Mouse (Mus musculus) heart, postnatal 0 days (tissue): ENCODE measurements around the gene Aldh3b1. TPM values are rescaled to one million over a fixed set of nuclear protein-coding genes. Genes with fewer than 3 reads are reported as not detected.

Experiments
- ATAC-seq: fragments of 200-750 bp; cut with Nextera tagmentation; 2 replicates; pipeline ENCODE4 v1.8.0; 2017; ENCODE audit warnings: low read depth, moderate number of reproducible peaks, moderate library complexity; ENCODE audit not compliant: insufficient read depth
- DNase-seq: peaks from one replicate; pipeline ENCODE4 v3.0.0-alpha.2; 2016; ENCODE audit warnings: low spot score
- H3K27ac ChIP-seq: fragments of 300-500 bp; sonication (generic); 2 replicates; pipeline ENCODE4 v1.5.1; 2014; ENCODE audit warnings: low read depth, mild to moderate bottlenecking
- H3K27me3 ChIP-seq: fragments of 300-500 bp; sonication (generic); 2 replicates; pipeline ENCODE4 v1.6.1; 2014; ENCODE audit warnings: low read length, mixed read lengths; ENCODE audit not compliant: control insufficient read depth, insufficient read depth
- H3K36me3 ChIP-seq: fragments of 300-500 bp; sonication (generic); replicated peaks from 2 replicates; pipeline ENCODE4 v1.6.1; 2014; ENCODE audit warnings: low read length, mixed read lengths; ENCODE audit not compliant: control insufficient read depth, insufficient read depth
- H3K4me1 ChIP-seq: fragments of 300-500 bp; sonication (generic); 2 replicates; pipeline ENCODE4 v1.6.1; 2014; ENCODE audit warnings: antibody characterized with exemption; ENCODE audit not compliant: control insufficient read depth, insufficient read depth
- H3K4me2 ChIP-seq: fragments of 300-500 bp; sonication (generic); 2 replicates; pipeline ENCODE4 v1.6.1; 2014; ENCODE audit warnings: low read depth, mild to moderate bottlenecking, low read length, moderate library complexity
- H3K4me3 ChIP-seq: fragments of 300-500 bp; sonication (generic); 2 replicates; pipeline ENCODE4 v1.5.1; 2014; ENCODE audit warnings: low read depth, low read length
- H3K9ac ChIP-seq: fragments of 300-500 bp; sonication (generic); replicated peaks from 2 replicates; pipeline ENCODE4 v1.6.1; 2014; ENCODE audit warnings: low read depth, low read length, mixed read lengths
- H3K9me3 ChIP-seq: fragments of 300-500 bp; sonication (generic); replicated peaks from 2 replicates; pipeline ENCODE4 v1.6.1; 2016; ENCODE audit warnings: low read length; ENCODE audit not compliant: control insufficient read depth
- CTCF ChIP-seq: IDR thresholded peaks from 2 replicates; pipeline ENCODE4 v1.5.1; 2016; ENCODE audit warnings: antibody characterized with exemption, control low read depth, low read depth
- EP300 ChIP-seq: IDR thresholded peaks from 2 replicates; pipeline ENCODE4 v1.6.1; 2016; ENCODE audit warnings: antibody characterized with exemption, low read depth
- WGBS: fragments of 180-500 bp; shearing (Covaris S2); extraction: QIAGEN DNeasy Blood & Tissue Kit; methylation state at CpG from one replicate; pipeline ENCODE4 v1.1.7; 2014; 5-methylcytosine and 5-hydroxymethylcytosine counted together
- polyA plus RNA-seq: library from polyadenylated mRNA; unstranded; fragments of >200 nt; fragmentation: Nextera tagmentation; extraction: Ambion mirVana; gene quantifications from 2 replicates; pipeline ENCODE4 v1.2.1, GENCODE M21; 2015
- total RNA-seq: library from RNA; depleted of rRNA; stranded (reverse); fragments of >200 nt; gene quantifications from 2 replicates; pipeline ENCODE4 v1.2.3, GENCODE M21; 2014; ENCODE audit warnings: low replicate concordance

The Aldh3b1 gene
- total and polyA plus RNA-seq, 2 experiments from 2014 or later: 1.9 to 3.2 TPM

GRCm38 (mm10) chr19:3882214-3882613 lies 47.4 kb downstream of the Aldh3b1 start:
- Histone ChIP-seq H3K4me1 (peaks cover 7% of the 10 kb centered on the region; the same call in 1 of the 2 replicates), H3K27me3 (no peaks in the 10 kb centered on the region), H3K4me2 (no peak overlapping the region), H3K27ac (no peak overlapping the region), H3K9ac (no peak overlapping the region), H3K9me3 (no peaks in the 10 kb centered on the region), H3K4me3 (no peak overlapping the region), H3K36me3 (peaks cover 22% of the 10 kb centered on the region; the same call in 1 of the 2 replicates)
- DNase-seq (no peak), ATAC-seq (no peak)
- WGBS: 80% methylated on average over 4 of the region's 4 CpGs
- no peak for TF ChIP-seq EP300

GRCm38 (mm10) chr19:3880054-3880848 lies 49.4 kb downstream of the Aldh3b1 start:
- Histone ChIP-seq H3K9ac (no peak overlapping the region), H3K36me3 (peaks cover 10% of the 10 kb centered on the region; the same call in 1 of the 2 replicates), H3K4me1 (peaks cover 7% of the 10 kb centered on the region; the same call in 1 of the 2 replicates), H3K9me3 (no peaks in the 10 kb centered on the region), H3K4me3 (no peak overlapping the region), H3K4me2 (no peak overlapping the region), H3K27ac (no peak overlapping the region), H3K27me3 (no peaks in the 10 kb centered on the region)
- no peak for TF ChIP-seq EP300
- 87% methylated on average over 6 of the region's 6 CpGs for WGBS
- ATAC-seq (no peak), DNase-seq (no peak)

- Histone ChIP-seq H3K9me3 (no peaks in the 10 kb centered on the region), H3K36me3 (no peaks in the 10 kb centered on the region), H3K4me3 (no peak overlapping the region), H3K4me2 (no peak overlapping the region), H3K27ac (no peak overlapping the region), H3K4me1 (no peaks in the 10 kb centered on the region), H3K27me3 (no peaks in the 10 kb centered on the region), H3K9ac (no peak overlapping the region)
- WGBS: 86% methylated on average over 7 of the region's 7 CpGs
- no peak for TF ChIP-seq CTCF
- TF ChIP-seq EP300: no peak
- no peak for ATAC-seq
- no peak for DNase-seq
These were observed 54.6 kb downstream of the Aldh3b1 start for GRCm38 (mm10) chr19:3875045-3875444.

GRCm38 (mm10) chr19:3872373-3872772 lies 57.2 kb downstream of the Aldh3b1 start:
- no peaks in the 10 kb centered on the region for H3K9me3 ChIP-seq
- DNase-seq: peak; percentile 40
- no peak overlapping the region for H3K27ac ChIP-seq
- no peak overlapping the region for H3K9ac ChIP-seq
- H3K4me2 ChIP-seq: no peak overlapping the region
- 31% methylated on average over 4 of the region's 4 CpGs for whole genome bisulfite sequencing
- H3K36me3 ChIP-seq: no peaks in the 10 kb centered on the region
- peaks cover 4% of the 10 kb centered on the region; the same call in 1 of the 2 replicates for H3K4me1 ChIP-seq
- TF ChIP-seq EP300 (no peak), CTCF (no peak)
- no peak for ATAC-seq
- H3K4me3 ChIP-seq: no peak overlapping the region
- no peaks in the 10 kb centered on the region for H3K27me3 ChIP-seq

DNA sequence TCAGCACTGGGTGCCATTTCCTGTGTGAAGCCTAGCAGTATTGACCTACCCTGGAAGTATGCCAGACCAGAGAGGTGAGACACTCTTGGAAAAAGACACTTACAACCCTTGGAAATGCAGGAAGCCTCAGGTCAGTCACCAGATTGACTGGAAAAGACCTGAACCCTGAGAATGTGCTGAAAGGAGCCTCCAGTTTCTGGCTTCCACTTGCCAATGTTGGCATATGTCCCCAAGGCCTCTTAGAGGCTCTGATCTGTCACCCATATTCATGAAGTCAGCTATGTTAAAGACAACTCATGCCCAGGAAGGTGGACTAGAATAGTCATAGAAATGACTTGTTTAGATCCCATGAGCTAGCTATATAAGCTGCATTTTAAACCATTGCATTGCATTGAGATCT lies 58.1 kb downstream of the Aldh3b1 start:
- no peak overlapping the region for H3K9ac ChIP-seq
- 0 out of 2 replicates have a peak, but pooled peaks cover 3% of the 10 kb centered on the region for H3K36me3 ChIP-seq
- no peak overlapping the region for H3K27ac ChIP-seq
- H3K4me1 ChIP-seq: peaks cover 4% of the 10 kb centered on the region; the same call in 1 of the 2 replicates
- H3K27me3 ChIP-seq: no peaks in the 10 kb centered on the region
- no peak for DNase-seq
- ATAC-seq: no peak
- no peak for TF ChIP-seq CTCF
- TF ChIP-seq EP300: no peak
- H3K9me3 ChIP-seq: no peaks in the 10 kb centered on the region
- H3K4me2 ChIP-seq: no peak overlapping the region
- H3K4me3 ChIP-seq: no peak overlapping the region

GRCm38 (mm10) chr19:3868290-3868689 lies 61.3 kb downstream of the Aldh3b1 start:
- H3K27ac ChIP-seq: no peak overlapping the region
- no peak for DNase-seq
- no peak for TF ChIP-seq EP300
- no peak for TF ChIP-seq CTCF
- peaks cover 4% of the 10 kb centered on the region; the same call in 1 of the 2 replicates for H3K4me1 ChIP-seq
- WGBS: 56% methylated on average over 1 of the region's 1 CpGs
- H3K9me3 ChIP-seq: no peaks in the 10 kb centered on the region
- H3K4me3 ChIP-seq: no peak overlapping the region
- no peak for ATAC-seq
- H3K4me2 ChIP-seq: no peak overlapping the region
- H3K36me3 ChIP-seq: peaks cover 9% of the 10 kb centered on the region
- no peak overlapping the region for H3K9ac ChIP-seq
- no peaks in the 10 kb centered on the region for H3K27me3 ChIP-seq
